Mouse (Mus musculus) liver, adult 2 months (tissue): ENCODE measurements around the gene Tmem30c. TPM values are rescaled to one million over a fixed set of nuclear protein-coding genes. Genes with fewer than 3 reads are reported as not detected.

ENCODE experiments used
- DNase-seq: peaks from one replicate; pipeline ENCODE4 v3.0.0-alpha.2; 2011; ENCODE audit warnings: low read depth, low spot score; ENCODE audit errors: extremely low read depth
- H3K27ac ChIP-seq: fragments of 200-500 bp; replicated peaks from 2 replicates; pipeline ENCODE4 v1.5.1; 2012; ENCODE audit warnings: low read depth, mild to moderate bottlenecking, control low read depth, inconsistent platforms, low read length; ENCODE audit not compliant: insufficient read depth
- H3K27me3 ChIP-seq: fragments of 200-500 bp; 2 replicates; pipeline ENCODE4 v1.6.1; 2012; ENCODE audit warnings: mild to moderate bottlenecking, moderate library complexity, low read length, inconsistent platforms; ENCODE audit not compliant: control insufficient read depth, insufficient read depth
- H3K36me3 ChIP-seq: fragments of 200-500 bp; 2 replicates; pipeline ENCODE4 v1.6.1; 2012; ENCODE audit warnings: low read length, inconsistent platforms; ENCODE audit not compliant: control insufficient read depth, insufficient read depth
- H3K4me1 ChIP-seq: fragments of 200-500 bp; 2 replicates; pipeline ENCODE4 v1.6.1; 2011; ENCODE audit warnings: low read length; ENCODE audit not compliant: control insufficient read depth, insufficient read depth
- H3K4me3 ChIP-seq: fragments of 200-500 bp; 2 replicates; pipeline ENCODE4 v1.5.1; 2011; ENCODE audit warnings: low read depth, mild to moderate bottlenecking, control low read depth, low read length, moderate library complexity; ENCODE audit not compliant: insufficient read depth
- H3K79me2 ChIP-seq: fragments of 200-500 bp; 2 replicates; pipeline ENCODE4 v1.6.1; 2012; ENCODE audit warnings: inconsistent platforms, mild to moderate bottlenecking, low read length, moderate library complexity; ENCODE audit not compliant: control insufficient read depth, insufficient read depth
- H3K9ac ChIP-seq: fragments of 200-500 bp; 2 replicates; pipeline ENCODE4 v1.6.1; 2012; ENCODE audit warnings: low read depth, mild to moderate bottlenecking, control low read depth, inconsistent platforms, low read length
- CTCF ChIP-seq: fragments of 200-500 bp; IDR thresholded peaks from 2 replicates; pipeline ENCODE4 v1.5.1; 2011; ENCODE audit warnings: low read depth, low read length, control low read depth
- POLR2A ChIP-seq: fragments of 200-500 bp; IDR thresholded peaks from 2 replicates; pipeline ENCODE4 v1.6.1; 2011; ENCODE audit warnings: low read length, control low read depth; ENCODE audit not compliant: insufficient read depth; ENCODE audit errors: extremely low read depth
- WGBS: fragments of 180-500 bp; shearing (Covaris S2); methylation state at CpG from one replicate; pipeline ENCODE4 v1.1.7; 2018; 5-methylcytosine and 5-hydroxymethylcytosine counted together
- polyA plus RNA-seq: library from polyadenylated mRNA; depleted of rRNA; stranded (reverse); fragments of >200 nt; gene quantifications from 2 replicates; pipeline ENCODE4 v1.2.3, GENCODE M21; 2012
- total RNA-seq: library from RNA; depleted of rRNA; stranded (reverse); fragments of >200 nt; gene quantifications from 2 replicates; pipeline ENCODE4 v1.2.3, GENCODE M21; 2014

Tmem30c gene
- total and polyA plus RNA-seq, 2 experiments: not detected

DNA sequence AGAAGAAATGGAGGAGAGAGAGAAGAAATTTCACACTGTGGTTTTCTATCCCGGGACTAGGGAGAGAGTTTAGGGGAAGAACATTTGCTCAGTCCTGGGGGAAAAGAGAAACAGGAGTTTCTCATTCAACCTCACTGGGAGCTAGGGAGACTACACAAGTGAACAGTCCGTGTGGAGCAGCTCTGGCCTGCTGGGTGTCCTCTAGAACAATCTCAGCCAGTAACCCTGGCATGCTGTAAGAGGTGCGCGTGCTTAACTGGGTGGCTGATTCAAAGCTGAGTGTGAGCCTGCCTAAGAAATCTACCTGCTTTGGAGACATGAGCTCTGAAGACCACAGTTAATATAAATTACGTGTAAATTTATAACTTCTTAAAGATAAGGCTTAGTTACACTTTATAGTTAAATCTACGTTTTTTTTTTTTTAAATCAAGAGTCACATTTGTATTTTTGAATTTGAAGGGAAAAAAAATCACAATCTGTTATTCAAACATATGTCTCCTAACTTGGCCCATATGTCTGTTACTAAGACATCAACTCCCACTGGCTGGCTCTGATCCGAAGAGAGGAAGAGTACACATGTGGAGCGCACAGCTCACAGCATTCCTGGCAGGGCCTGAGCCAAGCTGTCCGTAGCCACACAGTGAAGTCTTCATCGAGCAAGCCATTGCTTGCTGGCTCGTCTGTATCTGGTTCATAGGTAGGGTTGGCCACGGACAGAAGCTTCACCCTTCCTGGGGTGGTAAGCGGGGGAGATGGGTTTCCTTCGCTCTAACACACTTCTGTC is 24.4 kb downstream of the Tmem30c start:
- Histone ChIP-seq H3K36me3 (no peaks in the 10 kb centered on the region), H3K4me3 (no peak overlapping the region), H3K79me2 (no peaks in the 10 kb centered on the region), H3K4me1 (no peaks in the 10 kb centered on the region), H3K9ac (no peak overlapping the region), H3K27me3 (no peaks in the 10 kb centered on the region), H3K27ac (no peak overlapping the region)
- no peak for TF ChIP-seq POLR2A
- TF ChIP-seq CTCF: no peak
- DNase-seq: no peak
- WGBS: 83% methylated on average over 14 of the region's 14 CpGs

DNA sequence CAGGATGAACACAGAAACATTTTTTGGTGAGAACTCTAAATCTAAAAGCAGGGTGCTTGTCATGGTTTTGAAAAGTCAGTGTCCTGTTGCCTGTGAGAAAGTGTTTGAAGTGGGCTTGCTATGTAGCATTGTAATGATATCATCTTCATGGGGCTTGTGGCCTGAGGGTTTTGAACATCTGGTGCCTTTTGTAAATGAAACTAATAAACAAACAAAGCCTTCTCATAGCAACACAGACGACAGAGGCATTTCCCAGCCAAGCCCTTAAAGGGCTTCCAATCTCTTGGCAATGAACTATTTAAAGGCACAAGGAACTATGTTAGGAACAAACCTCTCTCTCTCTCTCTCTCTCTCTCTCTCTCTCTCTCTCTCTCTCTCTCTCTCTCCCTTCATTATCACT is 25.6 kb downstream of the Tmem30c start:
- WGBS: 15% methylated on average over 1 of the region's 1 CpGs
- Histone ChIP-seq H3K79me2 (no peaks in the 10 kb centered on the region), H3K36me3 (no peaks in the 10 kb centered on the region), H3K9ac (no peak overlapping the region), H3K27me3 (no peaks in the 10 kb centered on the region), H3K4me1 (no peaks in the 10 kb centered on the region), H3K4me3 (no peak overlapping the region), H3K27ac (no peak overlapping the region; the same call in 1 of the 2 replicates)
- no peak for TF ChIP-seq CTCF
- no peak for TF ChIP-seq POLR2A
- DNase-seq: peak; percentile 32

DNA sequence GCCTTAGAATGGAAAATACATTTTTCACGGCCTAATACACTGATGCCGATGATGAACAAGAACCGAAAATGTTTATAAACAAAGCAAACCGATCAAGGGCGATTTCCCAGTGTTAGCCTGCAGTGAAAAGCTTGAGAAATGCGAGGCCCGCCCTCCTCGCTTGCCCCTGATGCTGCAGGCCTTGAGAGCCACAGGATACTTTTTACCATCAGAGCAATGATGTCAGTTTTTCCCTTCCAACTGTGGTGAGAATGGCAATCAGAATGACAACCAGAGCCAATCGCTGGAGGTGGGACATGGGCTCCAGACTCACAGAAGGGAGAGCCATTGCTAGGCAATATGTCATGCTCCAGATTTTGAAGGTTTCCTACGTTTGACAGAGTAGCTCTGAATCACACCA is 32.5 kb downstream of the Tmem30c start:
- Histone ChIP-seq H3K4me1 (no peaks in the 10 kb centered on the region), H3K27me3 (0 out of 2 replicates have a peak, but pooled peaks cover 4% of the 10 kb centered on the region), H3K79me2 (no peaks in the 10 kb centered on the region), H3K9ac (no peak overlapping the region), H3K27ac (no peak overlapping the region), H3K4me3 (no peak overlapping the region), H3K36me3 (no peaks in the 10 kb centered on the region)
- DNase-seq: no peak
- TF ChIP-seq POLR2A (no peak), CTCF (no peak)
- 87% methylated on average over 10 of the region's 10 CpGs for WGBS

DNA sequence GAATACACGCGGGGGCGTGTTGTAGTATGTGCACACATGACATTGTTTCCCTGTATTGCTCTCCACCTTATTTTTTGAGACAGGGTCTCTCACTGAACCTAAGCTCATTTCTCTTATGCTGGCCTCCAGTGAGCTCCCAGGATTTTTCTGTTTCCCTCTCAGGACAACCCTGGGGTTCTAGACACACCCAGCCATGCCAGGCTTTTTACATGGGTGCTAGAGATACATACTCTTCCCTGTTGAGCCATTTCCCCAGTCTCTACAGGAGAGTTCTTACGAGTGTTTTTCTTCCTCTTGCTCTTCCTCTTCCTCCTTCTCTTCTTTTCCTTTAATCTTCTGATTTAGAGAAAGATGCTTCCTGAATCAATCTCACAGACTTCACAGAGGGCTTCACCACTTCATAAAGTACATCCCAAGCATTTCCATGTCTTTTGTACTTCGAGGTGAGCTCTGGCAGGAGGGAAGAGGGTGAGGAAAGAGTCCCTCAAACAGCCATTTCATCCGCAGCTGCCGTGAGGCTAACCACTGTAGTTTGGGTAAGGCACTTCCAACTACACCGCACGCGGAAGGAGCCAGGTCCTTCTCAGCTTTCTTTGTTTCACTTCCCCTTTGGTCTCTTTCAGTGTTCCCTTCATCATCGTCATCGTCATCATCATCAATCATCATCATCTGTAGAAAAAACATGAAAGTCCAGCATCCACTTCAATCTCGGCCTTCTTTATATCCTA is 33.1 kb downstream of the Tmem30c start:
- WGBS: 88% methylated on average over 13 of the region's 13 CpGs
- Histone ChIP-seq H3K4me1 (no peaks in the 10 kb centered on the region), H3K36me3 (no peaks in the 10 kb centered on the region), H3K9ac (no peak overlapping the region), H3K27ac (no peak overlapping the region), H3K27me3 (0 out of 2 replicates have a peak, but pooled peaks cover 4% of the 10 kb centered on the region), H3K79me2 (no peaks in the 10 kb centered on the region), H3K4me3 (no peak overlapping the region)
- DNase-seq: no peak
- TF ChIP-seq CTCF (no peak), POLR2A (no peak)

DNA sequence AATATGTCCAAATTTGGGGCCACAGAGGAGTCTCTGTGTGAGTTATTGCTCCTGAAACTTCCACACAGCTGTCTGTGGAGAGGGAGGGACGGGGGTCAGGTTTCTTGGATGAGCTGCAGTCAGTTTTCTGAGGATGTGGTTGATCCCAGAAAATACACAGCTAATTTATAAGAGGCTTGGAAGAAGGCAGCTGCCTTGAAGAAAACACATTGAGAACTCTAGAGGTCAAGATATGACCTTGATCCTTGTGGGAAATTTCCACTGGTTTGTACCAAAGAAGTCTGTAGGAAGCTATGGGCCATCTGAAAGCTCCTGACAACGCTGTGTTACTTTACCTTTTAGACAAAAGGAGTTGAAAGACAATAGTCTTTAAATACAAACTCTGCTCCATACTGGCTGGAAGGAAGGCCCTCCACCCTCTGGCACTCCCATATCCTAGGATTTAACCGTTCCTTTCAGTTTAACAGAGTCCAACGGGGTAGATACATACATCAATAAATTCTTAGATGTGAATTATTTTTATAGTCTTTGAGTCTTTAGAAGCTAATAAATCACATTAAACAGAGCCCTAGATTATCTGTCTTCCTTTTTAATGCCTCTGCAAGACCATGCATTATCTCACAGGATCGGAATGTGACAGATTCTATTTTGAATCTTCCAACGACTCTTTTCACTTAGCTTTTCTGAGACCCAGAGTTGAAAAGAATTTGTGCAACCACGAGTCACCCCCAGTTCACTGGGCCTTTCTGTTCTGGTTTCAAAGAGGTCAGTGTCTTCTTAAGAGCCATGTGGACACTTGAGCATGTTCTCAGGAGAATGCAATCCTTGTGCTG is 40.9 kb downstream of the Tmem30c start:
- Histone ChIP-seq H3K9ac (no peak overlapping the region), H3K79me2 (no peaks in the 10 kb centered on the region), H3K36me3 (no peaks in the 10 kb centered on the region), H3K4me3 (no peak overlapping the region), H3K4me1 (no peaks in the 10 kb centered on the region; the same call in 1 of the 2 replicates), H3K27me3 (0 out of 2 replicates have a peak, but pooled peaks cover 4% of the 10 kb centered on the region), H3K27ac (no peak overlapping the region)
- peak; percentile 45 for DNase-seq
- TF ChIP-seq CTCF (no peak), POLR2A (no peak)
- WGBS: 65% methylated on average over 7 of the region's 7 CpGs
